Mouse (Mus musculus) embryonic fibroblast, embryonic 13.5 days (primary cell): ENCODE results near the gene Kat7.

Experiments
- CTCF ChIP-seq: IDR thresholded peaks from 2 replicates; pipeline ENCODE4 v1.5.1; 2011; ENCODE audit warnings: mild to moderate bottlenecking, control low read depth, low read length, moderate library complexity, borderline replicate concordance; ENCODE audit not compliant: insufficient read depth
- POLR2A ChIP-seq: IDR thresholded peaks from 2 replicates; pipeline ENCODE4 v1.6.1; 2011; ENCODE audit warnings: low read depth, mild to moderate bottlenecking, control low read depth, low read length, moderate library complexity

GRCm38 (mm10) chr11:95354228-95354944 lies 44.3 kb upstream of the Kat7 start:
- TF ChIP-seq POLR2A (no peak), CTCF (no peak)
